Mouse (Mus musculus): ENCODE measurements at regions not wholly inside any gene's neighbourhood (a gene's known extent, or its start where the extent isn't known, plus 50 kb on each side); places are given as distances from the start of the nearest gene placed in this dataset.

- TF ChIP-seq MAFK (IDR thresholded peaks at IDR 0.05; ENCODE audit: insufficient read depth, low read depth, low read length) (peak; percentile 91), CHD2 (IDR thresholded peaks at IDR 0.05; ENCODE audit: low read depth, low read length) (no peak), ZNF384 (IDR thresholded peaks at IDR 0.05; ENCODE audit: low read depth, low read length) (no peak)
These were observed 78.2 kb upstream of the Kif2a start for GRCm38 (mm10) chr13:107100116-107100515.
